Mouse (Mus musculus) retina, embryonic 14.5 days (tissue): ENCODE measurements at regions not wholly inside any gene's neighbourhood (a gene's known extent, or its start where the extent isn't known, plus 50 kb on each side); places are given as distances from the start of the nearest gene placed in this dataset.

Experiments used
- DNase-seq: peaks from one replicate; pipeline ENCODE4 v3.0.0-alpha.2; 2015; ENCODE audit warnings: low spot score

DNA sequence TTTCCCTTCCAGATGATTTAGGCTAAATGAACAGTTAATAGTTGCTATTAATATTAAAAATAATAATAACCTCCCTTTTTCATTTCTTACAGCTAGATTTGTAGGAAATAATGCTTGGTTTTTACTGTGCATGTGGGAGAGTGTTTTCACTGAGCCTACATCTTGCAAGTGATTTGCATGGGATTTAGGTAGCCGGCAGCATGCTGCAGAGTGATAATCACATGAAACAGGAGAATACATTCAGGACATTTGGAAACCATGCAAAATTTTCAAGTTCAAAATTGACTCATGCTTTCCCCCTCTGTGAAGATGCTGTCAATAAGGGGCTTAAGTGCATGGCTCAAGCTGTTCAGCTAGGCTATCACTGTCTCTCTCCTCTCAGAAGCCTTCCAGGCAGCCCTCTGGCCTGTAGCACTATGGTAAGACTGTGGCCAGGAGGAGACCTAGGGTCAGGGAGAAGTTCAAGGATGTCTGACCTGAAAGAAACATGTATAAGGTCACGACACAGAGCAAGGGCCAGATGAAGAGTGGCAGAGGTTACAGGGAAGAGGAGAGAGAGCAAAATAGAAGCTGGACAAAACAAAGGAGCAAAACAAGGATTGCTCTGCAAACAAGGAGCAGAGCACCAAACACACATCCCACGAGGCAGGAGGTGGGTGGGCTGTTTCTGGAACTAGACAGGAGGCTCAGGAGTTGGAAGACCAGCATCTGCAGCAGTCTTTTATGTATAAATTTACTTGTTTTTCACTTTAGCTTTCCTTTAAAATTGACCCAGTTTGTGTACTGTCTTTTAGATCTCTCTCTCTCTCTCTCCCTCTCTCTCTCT lies 177.5 kb downstream of the Tmem161b start:
- peak; percentile 18 for DNase-seq

- DNase-seq: peak; percentile 36
Measured at GRCm38 (mm10) chr13:84401006-84401405, 178.9 kb downstream of the Tmem161b start.

DNA sequence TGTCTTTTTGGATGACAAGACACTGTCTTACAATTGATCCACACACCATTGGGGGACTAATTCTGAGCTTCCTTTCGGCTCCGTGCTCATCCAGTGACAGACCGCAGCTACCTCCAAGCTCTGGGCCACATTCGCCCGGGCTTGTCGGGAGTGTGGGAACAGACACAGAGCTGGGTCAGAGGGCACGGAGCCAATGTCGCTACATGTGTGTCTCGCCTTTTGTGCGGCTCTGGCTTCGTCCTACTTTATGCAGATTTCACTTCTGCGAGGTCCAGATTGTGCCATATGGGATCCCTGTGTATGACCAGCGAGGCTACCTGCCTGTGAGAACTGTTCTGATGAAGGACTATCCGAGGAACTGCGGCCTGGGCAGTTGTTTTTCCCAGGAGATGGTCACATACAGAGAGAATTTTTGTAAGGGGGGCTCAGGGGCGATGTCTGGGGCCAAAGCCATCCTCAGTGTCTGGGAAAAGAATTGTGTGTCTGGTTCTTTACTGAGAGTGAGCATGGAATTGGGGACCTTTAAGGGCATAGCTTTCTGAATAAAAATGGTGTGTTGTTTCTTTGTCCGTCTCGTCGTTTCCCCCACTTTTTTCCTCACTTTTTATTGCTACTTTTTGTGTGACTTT lies 182.6 kb downstream of the Tmem161b start:
- DNase-seq: peak; percentile 54

- DNase-seq: no peak
Measured at GRCm38 (mm10) chr13:84434444-84434843, 212.3 kb downstream of the Tmem161b start.

DNA sequence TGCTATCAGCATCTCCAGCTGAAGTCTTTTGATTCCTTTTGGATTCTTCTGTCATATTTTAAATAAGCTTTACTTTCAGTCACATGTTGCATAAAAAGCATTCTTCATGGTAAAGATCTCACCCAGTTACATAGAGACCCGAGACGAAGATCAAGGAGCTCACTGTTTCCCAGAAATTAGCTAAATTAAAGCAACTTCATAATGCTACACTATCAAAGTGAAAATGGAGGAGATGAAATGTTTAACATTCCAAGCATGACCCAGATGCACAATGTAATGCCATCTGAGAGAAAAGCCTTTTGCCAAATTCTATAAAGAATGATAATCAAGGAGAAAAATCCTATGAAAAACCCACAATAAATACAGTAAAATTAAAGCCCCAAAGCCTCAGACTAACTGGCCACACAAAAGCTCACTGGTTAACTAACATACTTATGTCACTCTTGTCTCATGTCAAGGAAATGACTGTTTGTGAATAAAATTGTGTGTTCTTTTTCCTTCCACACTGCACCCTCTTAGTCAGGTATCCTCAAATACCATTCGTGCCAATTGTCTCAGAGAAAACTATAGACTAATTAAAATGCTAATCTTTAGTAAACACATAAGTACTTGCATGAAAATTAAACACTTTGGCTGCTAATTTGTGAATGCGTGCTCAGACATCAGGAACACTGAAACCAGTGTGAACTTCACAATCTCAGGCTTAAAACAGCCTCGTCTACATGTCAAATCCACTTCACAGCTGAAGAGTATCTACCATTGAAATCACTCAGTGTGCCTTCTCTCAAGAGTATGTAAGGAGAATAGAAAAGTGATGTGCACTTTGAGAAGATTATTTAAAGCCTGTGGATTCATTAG lies 215.7 kb downstream of the Tmem161b start:
- DNase-seq: no peak

- DNase-seq: no peak
Measured at GRCm38 (mm10) chr13:84438444-84438766, 216.3 kb downstream of the Tmem161b start.

DNA sequence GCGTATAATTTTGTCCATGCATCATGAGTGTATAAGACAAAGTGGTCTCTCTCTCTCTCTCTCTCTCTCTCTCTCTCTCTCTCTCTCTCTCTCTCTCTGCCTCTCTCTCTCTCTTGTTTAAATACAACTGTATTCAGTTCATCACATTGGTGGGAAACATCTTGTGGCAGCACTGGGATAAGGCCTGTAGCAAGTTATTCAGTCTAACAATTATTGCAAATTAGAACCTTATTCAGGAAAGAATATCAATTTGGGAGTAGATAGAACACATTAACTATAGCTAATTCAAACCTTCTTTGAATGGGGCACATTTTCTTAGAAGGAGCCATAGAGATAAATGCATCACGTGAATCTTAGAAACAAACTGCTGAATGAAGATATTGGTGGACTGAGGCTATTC lies 226.4 kb downstream of the Tmem161b start:
- DNase-seq: no peak

- DNase-seq: no peak
Measured at GRCm38 (mm10) chr13:84449001-84449551, 227.0 kb downstream of the Tmem161b start.
